Mouse (Mus musculus) heart, embryonic 11.5 days (tissue): ENCODE measurements around the gene Gm44511. TPM values are rescaled to one million over a fixed set of nuclear protein-coding genes. Genes with fewer than 3 reads are reported as not detected.
"Not testable (repeated sequence)": the region's sequence is repeated elsewhere in the genome, so short reads cannot be mapped to it uniquely, and the experiment has no call there.

Experiments
- ATAC-seq: fragments of 200-750 bp; cut with Nextera tagmentation; replicated peaks from 2 replicates; pipeline ENCODE4 v1.8.0; 2017; ENCODE audit warnings: moderate library complexity; ENCODE audit not compliant: insufficient number of reproducible peaks, low FRiP score, low TSS enrichment
- H3K27ac ChIP-seq: fragments of 300-500 bp; sonication (generic); 2 replicates; pipeline ENCODE4 v1.5.1; 2014; ENCODE audit warnings: mild to moderate bottlenecking, low read depth, low read length
- H3K27me3 ChIP-seq: fragments of 300-500 bp; sonication (generic); 2 replicates; pipeline ENCODE4 v1.6.1; 2014; ENCODE audit warnings: mild to moderate bottlenecking, low read length, mixed read lengths; ENCODE audit not compliant: control insufficient read depth, insufficient read depth
- H3K36me3 ChIP-seq: fragments of 300-500 bp; sonication (generic); 2 replicates; pipeline ENCODE4 v1.6.1; 2014; ENCODE audit warnings: mild to moderate bottlenecking, low read length, moderate library complexity, mixed read lengths; ENCODE audit not compliant: control insufficient read depth, insufficient read depth
- H3K4me1 ChIP-seq: fragments of 300-500 bp; sonication (generic); 2 replicates; pipeline ENCODE4 v1.6.1; 2014; ENCODE audit warnings: low read length; ENCODE audit not compliant: control insufficient read depth, insufficient read depth
- H3K4me2 ChIP-seq: fragments of 300-500 bp; sonication (generic); 2 replicates; pipeline ENCODE4 v1.6.1; 2014; ENCODE audit warnings: mild to moderate bottlenecking, moderate library complexity
- H3K4me3 ChIP-seq: fragments of 300-500 bp; sonication (generic); 2 replicates; pipeline ENCODE4 v1.5.1; 2014; ENCODE audit warnings: low read depth, low read length
- H3K9ac ChIP-seq: fragments of 300-500 bp; sonication (generic); 2 replicates; pipeline ENCODE4 v1.6.1; 2014; ENCODE audit warnings: mild to moderate bottlenecking, low read depth, low read length, moderate library complexity
- H3K9me3 ChIP-seq: fragments of 300-500 bp; sonication (generic); replicated peaks from 2 replicates; pipeline ENCODE4 v1.6.1; 2016; ENCODE audit warnings: low read length; ENCODE audit not compliant: control insufficient read depth
- WGBS: fragments of 180-500 bp; shearing (Covaris S2); extraction: QIAGEN DNeasy Blood & Tissue Kit; methylation state at CpG from one replicate; pipeline ENCODE4 v1.1.7; 2014; ENCODE audit not compliant: insufficient replicate concordance; 5-methylcytosine and 5-hydroxymethylcytosine counted together
- polyA plus RNA-seq: library from polyadenylated mRNA; unstranded; fragments of >200 nt; fragmentation: Nextera tagmentation; extraction: Ambion mirVana; gene quantifications from 2 replicates; pipeline ENCODE4 v1.2.1, GENCODE M21; 2014

Gm44511 gene
- polyA plus RNA-seq, 1 experiment from 2014 or later = not detected

GRCm38 (mm10) chr6:128763736-128764523, 62.2 kb downstream of the Gm44511 start:
- Histone ChIP-seq H3K4me1 (no peaks in the 10 kb centered on the region), H3K9ac (peak overlapping the region; percentile 72), H3K36me3 (no peaks in the 10 kb centered on the region), H3K9me3 (no peaks in the 10 kb centered on the region), H3K4me3 (peak overlapping the region; percentile 62), H3K27me3 (no peaks in the 10 kb centered on the region), H3K27ac (0 out of 2 replicates have a peak overlapping the region, but pooled peaks have one; percentile 10), H3K4me2 (peak overlapping the region; percentile 82)
- ATAC-seq = peak; percentile 91
- WGBS = 2% methylated on average over 30 of the region's 30 CpGs

- not testable (repeated sequence) for H3K36me3 ChIP-seq, H3K27ac ChIP-seq, H3K9ac ChIP-seq, H3K9me3 ChIP-seq, H3K4me1 ChIP-seq, H3K27me3 ChIP-seq, ATAC-seq
- Histone ChIP-seq H3K4me2 (peak overlapping the region; percentile 82), H3K4me3 (peak overlapping the region; percentile 62)
- WGBS = 76% methylated on average over 9 of the region's 10 CpGs
Observed at GRCm38 (mm10) chr6:128762892-128763670, 63.0 kb downstream of the Gm44511 start.

GRCm38 (mm10) chr6:128761144-128761540, 65.0 kb downstream of the Gm44511 start:
- H3K4me1 ChIP-seq = no peaks in the 10 kb centered on the region
- no peaks in the 10 kb centered on the region for H3K36me3 ChIP-seq
- H3K4me3 ChIP-seq = peak overlapping the region; percentile 65
- no peaks in the 10 kb centered on the region for H3K27me3 ChIP-seq
- peak overlapping the region; percentile 57 for H3K4me2 ChIP-seq
- 0 out of 2 replicates have a peak overlapping the region, but pooled peaks have one; percentile 22 for H3K9ac ChIP-seq
- WGBS = 44% methylated on average over 5 of the region's 5 CpGs
- no peaks in the 10 kb centered on the region for H3K9me3 ChIP-seq
- ATAC-seq = no peak
- no peak overlapping the region for H3K27ac ChIP-seq

- peak; percentile 66 for ATAC-seq
- H3K9ac ChIP-seq = peak overlapping the region; percentile 82
- WGBS = 3% methylated on average over 42 of the region's 44 CpGs
- not testable (repeated sequence) for H3K4me1 ChIP-seq, H3K36me3 ChIP-seq, H3K9me3 ChIP-seq, H3K27me3 ChIP-seq
- H3K4me3 ChIP-seq = peak overlapping the region; percentile 65
- 0 out of 2 replicates have a peak overlapping the region, but pooled peaks have one; percentile 29 for H3K27ac ChIP-seq
- peak overlapping the region; percentile 57 for H3K4me2 ChIP-seq
Observed at GRCm38 (mm10) chr6:128760416-128761143, 65.5 kb downstream of the Gm44511 start.

GRCm38 (mm10) chr6:128760016-128760415, 66.1 kb downstream of the Gm44511 start:
- not testable (repeated sequence) for H3K27me3 ChIP-seq, H3K36me3 ChIP-seq, H3K9me3 ChIP-seq, H3K4me1 ChIP-seq
- Histone ChIP-seq H3K4me2 (peak overlapping the region; percentile 50), H3K27ac (0 out of 2 replicates have a peak overlapping the region, but pooled peaks have one; percentile 29), H3K4me3 (peak overlapping the region; percentile 65), H3K9ac (peak overlapping the region; percentile 82)
- WGBS = under 1% methylated on average over 22 of the region's 22 CpGs
- peak; percentile 36 for ATAC-seq

- Histone ChIP-seq H3K4me1 (no peaks in the 10 kb centered on the region), H3K27ac (no peak overlapping the region), H3K27me3 (no peaks in the 10 kb centered on the region), H3K4me3 (no peak overlapping the region), H3K4me2 (no peak overlapping the region), H3K36me3 (no peaks in the 10 kb centered on the region), H3K9me3 (no peaks in the 10 kb centered on the region), H3K9ac (no peak overlapping the region)
- ATAC-seq = no peak
- 80% methylated on average over 5 of the region's 5 CpGs for WGBS
Observed at GRCm38 (mm10) chr6:128759221-128759950, 66.7 kb downstream of the Gm44511 start.

GRCm38 (mm10) chr6:128755402-128755763, 70.7 kb downstream of the Gm44511 start:
- WGBS = 37% methylated on average over 4 of the region's 4 CpGs
- H3K4me1 ChIP-seq, H3K9me3 ChIP-seq, H3K4me2 ChIP-seq, H3K9ac ChIP-seq, H3K27ac ChIP-seq, H3K36me3 ChIP-seq, ATAC-seq, H3K27me3 ChIP-seq, H3K4me3 ChIP-seq: not testable (repeated sequence)
